Mouse (Mus musculus) liver, embryonic 16.5 days (tissue): ENCODE measurements around the gene Armh4. TPM values are rescaled to one million over a fixed set of nuclear protein-coding genes. Genes with fewer than 3 reads are reported as not detected.
"Not testable (repeated sequence)": the region's sequence is repeated elsewhere in the genome, so short reads cannot be mapped to it uniquely, and the experiment has no call there.

ENCODE experiments used
- ATAC-seq: fragments of 200-750 bp; cut with Nextera tagmentation; 2 replicates; pipeline ENCODE4 v1.8.0; 2017; ENCODE audit warnings: low read depth, mild to moderate bottlenecking, moderate number of reproducible peaks, moderate library complexity
- H3K27ac ChIP-seq: fragments of 300-500 bp; sonication (generic); 2 replicates; pipeline ENCODE4 v1.5.1; 2014; ENCODE audit warnings: mild to moderate bottlenecking, low read length
- H3K27me3 ChIP-seq: fragments of 300-500 bp; sonication (generic); 2 replicates; pipeline ENCODE4 v1.6.1; 2014; ENCODE audit warnings: low read depth, low read length, mixed read lengths; ENCODE audit not compliant: control insufficient read depth, insufficient read depth
- H3K36me3 ChIP-seq: fragments of 300-500 bp; sonication (generic); 2 replicates; pipeline ENCODE4 v1.6.1; 2014; ENCODE audit warnings: mild to moderate bottlenecking; ENCODE audit not compliant: control insufficient read depth, insufficient read depth
- H3K4me1 ChIP-seq: fragments of 300-500 bp; sonication (generic); 2 replicates; pipeline ENCODE4 v1.6.1; 2014; ENCODE audit warnings: low read depth, low read length, mixed read lengths; ENCODE audit not compliant: control insufficient read depth
- H3K4me2 ChIP-seq: fragments of 300-500 bp; sonication (generic); 2 replicates; pipeline ENCODE4 v1.6.1; 2014; ENCODE audit warnings: low read depth, low read length, mixed read lengths
- H3K4me3 ChIP-seq: fragments of 300-500 bp; sonication (generic); 2 replicates; pipeline ENCODE4 v1.5.1; 2014; ENCODE audit warnings: low read depth, mild to moderate bottlenecking, low read length
- H3K9ac ChIP-seq: fragments of 300-500 bp; sonication (generic); 2 replicates; pipeline ENCODE4 v1.6.1; 2014; ENCODE audit warnings: low read depth, low read length
- H3K9me3 ChIP-seq: fragments of 300-500 bp; sonication (generic); replicated peaks from 2 replicates; pipeline ENCODE4 v1.6.1; 2016; ENCODE audit warnings: low read length; ENCODE audit not compliant: control insufficient read depth
- WGBS: fragments of 180-500 bp; shearing (Covaris S2); extraction: QIAGEN DNeasy Blood & Tissue Kit; methylation state at CpG from one replicate; pipeline ENCODE4 v1.1.7; 2014; ENCODE audit not compliant: insufficient replicate concordance; 5-methylcytosine and 5-hydroxymethylcytosine counted together
- polyA plus RNA-seq: library from polyadenylated mRNA; unstranded; fragments of >200 nt; fragmentation: Nextera tagmentation; extraction: Ambion mirVana; gene quantifications from 2 replicates; pipeline ENCODE4 v1.2.1, GENCODE M21; 2015

Gene Armh4
- polyA plus RNA-seq = 0.57 and 0.66 TPM in 2 replicates

- H3K27ac ChIP-seq = no peak within 1 kb of the TSS
- no peaks in the 10 kb centered on the region for H3K4me1 ChIP-seq
- 2% methylated on average over 24 of the region's 24 CpGs for WGBS
- peak; percentile 50; the same call in 1 of the 2 replicates for ATAC-seq
- H3K4me3 ChIP-seq = peak within 1 kb of the TSS; percentile 35; the same call in 1 of the 2 replicates
- H3K9me3 ChIP-seq = no peaks in the 10 kb centered on the region
- H3K27me3 ChIP-seq = no peaks in the 10 kb centered on the region
- no peaks in the 10 kb centered on the region for H3K36me3 ChIP-seq
- no peak within 1 kb of the TSS for H3K9ac ChIP-seq
- peak within 1 kb of the TSS; percentile 51 for H3K4me2 ChIP-seq
Observed at GRCm38 (mm10) chr14:49782715-49783531, at the start of gene Armh4. TSS of gene Armh4 (minus strand) at chr14:49783383.

DNA sequence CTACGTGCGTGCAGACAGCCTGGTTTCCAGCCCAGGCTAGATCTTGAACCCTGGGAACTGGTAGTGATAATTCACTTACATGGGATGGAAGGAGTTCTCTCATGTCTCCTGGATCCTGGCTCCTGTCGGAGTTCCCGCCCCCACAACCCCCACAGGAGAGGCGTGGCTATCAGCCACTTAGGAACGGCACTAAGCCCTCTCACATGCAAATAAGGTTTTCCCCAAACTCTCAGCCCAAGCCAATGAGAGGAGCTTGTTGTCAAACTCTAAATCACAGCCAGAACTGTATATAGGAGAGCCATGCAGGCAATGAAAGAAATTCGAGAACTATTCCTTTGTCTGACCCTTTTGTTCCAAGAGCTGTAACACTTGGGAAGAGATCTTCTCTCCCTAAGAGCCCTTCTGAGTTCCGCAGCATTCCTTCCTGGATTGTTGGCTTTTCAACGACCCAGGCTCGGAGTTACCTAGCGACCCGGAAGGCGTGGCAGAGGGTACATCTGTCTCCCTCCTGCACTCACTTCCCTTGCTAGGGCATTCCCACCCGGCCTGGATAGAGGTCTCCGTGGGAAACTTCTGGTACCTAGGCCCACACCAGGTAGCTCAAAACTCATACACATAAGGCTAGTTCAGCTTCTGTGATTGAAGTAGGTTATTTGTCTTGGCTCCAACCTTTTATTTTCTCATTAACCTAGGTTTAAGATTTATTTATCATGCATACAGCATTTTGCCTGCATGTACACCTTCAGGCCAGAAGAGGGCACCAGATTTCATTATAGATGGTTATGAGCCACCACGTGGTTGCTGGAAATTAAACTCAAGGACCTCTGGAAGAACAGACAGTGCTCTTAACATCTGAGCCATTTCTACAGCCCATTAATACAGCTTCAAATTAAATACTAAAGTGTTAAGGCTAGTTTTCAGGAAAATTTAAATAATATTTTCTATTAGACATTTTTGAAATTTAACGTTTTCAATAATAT, 46.3 kb upstream of the Armh4 start:
- Histone ChIP-seq H3K9ac (no peak overlapping the region), H3K27me3 (no peaks in the 10 kb centered on the region), H3K27ac (no peak overlapping the region), H3K4me3 (no peak overlapping the region), H3K9me3 (no peaks in the 10 kb centered on the region), H3K36me3 (no peaks in the 10 kb centered on the region), H3K4me1 (no peaks in the 10 kb centered on the region), H3K4me2 (no peak overlapping the region)
- 13% methylated on average over 17 of the region's 17 CpGs for WGBS
- no peak for ATAC-seq

DNA sequence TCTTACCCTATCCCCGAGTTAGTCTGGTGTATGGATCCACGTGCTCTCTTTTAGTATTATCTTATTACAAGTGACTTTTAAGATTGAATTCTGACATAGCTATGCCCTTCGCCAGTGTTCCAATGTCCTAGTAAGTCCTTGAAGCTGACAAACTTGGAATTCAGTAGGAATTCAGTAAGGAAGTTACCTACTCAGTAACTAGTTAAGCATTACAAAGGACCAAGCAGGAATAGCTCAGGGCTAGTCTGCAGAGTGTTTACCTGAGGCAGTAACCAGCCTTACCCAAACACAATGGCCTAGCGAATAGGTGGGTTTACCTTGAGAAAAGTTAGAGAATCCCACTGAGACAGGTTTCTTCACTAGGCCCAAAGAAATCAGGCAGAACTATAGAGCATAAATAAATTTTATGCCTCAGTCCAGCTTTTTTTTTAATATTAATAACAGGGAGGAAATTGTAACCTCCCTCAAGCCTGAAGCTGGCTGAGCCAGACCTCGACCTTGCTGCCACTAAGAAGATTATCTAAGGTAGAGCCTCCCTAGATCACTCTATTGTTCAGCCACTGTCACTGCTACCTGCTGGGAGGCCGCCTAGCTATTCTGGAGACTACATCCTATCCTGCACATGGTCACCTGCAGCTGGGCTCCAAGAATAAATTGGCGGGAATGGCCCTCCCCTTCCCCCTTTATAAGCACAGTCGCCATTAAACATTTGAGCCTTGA, 36.7 kb upstream of the Armh4 start:
- H3K27me3 ChIP-seq, H3K4me3 ChIP-seq, ATAC-seq, H3K4me1 ChIP-seq, H3K4me2 ChIP-seq, H3K9me3 ChIP-seq, H3K27ac ChIP-seq, H3K36me3 ChIP-seq, H3K9ac ChIP-seq: not testable (repeated sequence)
- 53% methylated on average over 8 of the region's 8 CpGs for WGBS

- not testable (repeated sequence) for H3K36me3 ChIP-seq, ATAC-seq, H3K4me3 ChIP-seq, H3K9me3 ChIP-seq, H3K9ac ChIP-seq, H3K27ac ChIP-seq, H3K4me1 ChIP-seq, H3K27me3 ChIP-seq, H3K4me2 ChIP-seq
- WGBS = 63% methylated on average over 6 of the region's 6 CpGs
Observed at GRCm38 (mm10) chr14:49818713-49819208, 35.6 kb upstream of the Armh4 start.

DNA sequence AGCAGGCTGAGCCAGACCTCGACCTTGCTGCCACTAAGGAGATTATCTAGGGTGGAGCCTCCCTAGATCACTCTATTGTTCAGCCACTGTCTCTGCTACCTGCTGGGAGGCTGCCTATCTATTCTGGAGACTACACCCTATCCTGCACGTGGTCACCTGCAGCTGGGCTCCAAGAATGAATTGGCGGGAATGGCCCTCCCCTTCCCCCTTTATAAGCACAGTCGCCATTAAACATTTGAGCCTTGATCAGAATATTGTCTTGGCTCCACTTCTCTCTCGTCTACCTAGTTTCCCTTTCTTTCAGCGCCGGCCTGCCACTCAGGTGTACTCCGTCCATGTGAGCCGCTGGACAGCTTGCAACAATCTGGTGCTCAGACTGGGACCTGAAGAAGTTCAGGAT, 29.8 kb upstream of the Armh4 start:
- not testable (repeated sequence) for H3K27ac ChIP-seq, H3K4me3 ChIP-seq, H3K36me3 ChIP-seq, H3K4me1 ChIP-seq, H3K27me3 ChIP-seq, H3K9me3 ChIP-seq, H3K4me2 ChIP-seq, H3K9ac ChIP-seq, ATAC-seq
- WGBS = 57% methylated on average over 9 of the region's 9 CpGs

DNA sequence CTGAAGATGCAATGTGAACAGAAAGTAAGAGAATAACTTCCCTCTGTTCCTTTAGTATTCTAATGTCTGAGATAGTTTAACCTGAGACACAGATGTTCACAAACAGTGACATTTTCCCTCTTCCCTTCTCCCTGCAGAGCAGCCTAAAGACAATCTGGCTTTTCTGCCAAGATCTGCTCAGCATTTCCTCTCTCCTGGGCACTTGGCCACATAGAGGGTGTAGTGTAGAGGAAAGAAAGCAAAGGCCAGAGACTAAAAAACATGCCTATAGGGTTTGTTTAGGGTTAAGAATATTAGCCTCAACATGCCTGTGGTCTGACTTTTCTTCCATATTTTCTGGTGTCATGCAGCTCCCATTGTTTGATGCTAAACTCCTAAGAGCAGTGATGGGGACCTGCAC, 21.9 kb upstream of the Armh4 start:
- H3K4me2 ChIP-seq, H3K27ac ChIP-seq, H3K4me3 ChIP-seq, H3K27me3 ChIP-seq, H3K36me3 ChIP-seq, ATAC-seq, H3K9me3 ChIP-seq, H3K9ac ChIP-seq, H3K4me1 ChIP-seq: not testable (repeated sequence)

DNA sequence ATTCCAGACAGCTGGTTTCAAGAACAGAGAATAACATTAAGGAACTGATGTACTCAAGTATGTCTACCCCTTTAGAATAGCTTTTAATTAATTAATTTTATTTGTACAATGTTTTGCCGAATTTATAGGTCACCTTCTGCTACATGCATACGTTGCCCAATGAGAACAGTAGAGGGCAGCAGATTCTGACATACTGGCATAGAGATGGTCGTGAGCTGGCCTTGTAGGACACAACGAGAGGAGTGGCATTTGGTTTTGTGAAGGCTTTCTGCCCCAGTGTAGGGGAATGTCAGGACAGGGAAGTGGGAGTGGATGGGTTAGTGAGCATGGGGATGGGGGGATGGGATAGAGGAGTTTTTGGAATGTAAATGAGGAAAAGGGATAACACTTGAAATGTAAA, 18.3 kb upstream of the Armh4 start:
- Histone ChIP-seq H3K4me1 (no peaks in the 10 kb centered on the region), H3K27me3 (no peaks in the 10 kb centered on the region), H3K27ac (no peak overlapping the region), H3K9me3 (no peaks in the 10 kb centered on the region), H3K4me3 (no peak overlapping the region), H3K9ac (no peak overlapping the region), H3K36me3 (no peaks in the 10 kb centered on the region), H3K4me2 (no peak overlapping the region)
- ATAC-seq = no peak
- 17% methylated on average over 4 of the region's 4 CpGs for WGBS

DNA sequence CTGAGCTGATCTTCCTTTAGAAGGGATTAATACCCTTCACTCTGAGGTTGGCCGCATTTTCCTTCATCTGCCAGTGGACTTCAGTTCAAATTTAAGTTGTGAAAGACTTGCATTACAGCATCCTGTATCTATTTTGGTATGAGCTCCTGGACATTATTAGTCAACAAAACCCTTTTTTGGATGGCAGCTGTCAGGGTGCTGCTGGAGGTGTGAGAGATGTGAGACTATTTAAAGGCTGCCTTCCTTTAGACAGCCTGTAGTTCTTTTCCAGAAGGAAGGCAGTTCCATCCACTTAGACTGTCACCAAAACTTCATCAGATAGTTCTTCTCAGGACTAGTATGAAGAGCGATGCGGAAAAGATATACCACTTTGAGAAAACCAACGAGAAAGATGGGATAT, 10.8 kb upstream of the Armh4 start:
- Histone ChIP-seq H3K4me3 (no peak overlapping the region), H3K9ac (no peak overlapping the region), H3K27me3 (no peaks in the 10 kb centered on the region), H3K36me3 (no peaks in the 10 kb centered on the region), H3K9me3 (no peaks in the 10 kb centered on the region), H3K27ac (no peak overlapping the region), H3K4me2 (no peak overlapping the region), H3K4me1 (no peaks in the 10 kb centered on the region)
- no peak for ATAC-seq
- 63% methylated on average over 4 of the region's 4 CpGs for WGBS
